Mouse (Mus musculus): ENCODE results near the gene Wdr4. TPM values are rescaled to one million over a fixed set of nuclear protein-coding genes. Genes with fewer than 3 reads are reported as not detected.
"Not testable (repeated sequence)": the region's sequence is repeated elsewhere in the genome, so short reads cannot be mapped to it uniquely, and the experiment has no call there.

Wdr4 gene
- total RNA-seq, 2 experiments from 2014 or later, result 26.4 to 27.7 TPM

DNA sequence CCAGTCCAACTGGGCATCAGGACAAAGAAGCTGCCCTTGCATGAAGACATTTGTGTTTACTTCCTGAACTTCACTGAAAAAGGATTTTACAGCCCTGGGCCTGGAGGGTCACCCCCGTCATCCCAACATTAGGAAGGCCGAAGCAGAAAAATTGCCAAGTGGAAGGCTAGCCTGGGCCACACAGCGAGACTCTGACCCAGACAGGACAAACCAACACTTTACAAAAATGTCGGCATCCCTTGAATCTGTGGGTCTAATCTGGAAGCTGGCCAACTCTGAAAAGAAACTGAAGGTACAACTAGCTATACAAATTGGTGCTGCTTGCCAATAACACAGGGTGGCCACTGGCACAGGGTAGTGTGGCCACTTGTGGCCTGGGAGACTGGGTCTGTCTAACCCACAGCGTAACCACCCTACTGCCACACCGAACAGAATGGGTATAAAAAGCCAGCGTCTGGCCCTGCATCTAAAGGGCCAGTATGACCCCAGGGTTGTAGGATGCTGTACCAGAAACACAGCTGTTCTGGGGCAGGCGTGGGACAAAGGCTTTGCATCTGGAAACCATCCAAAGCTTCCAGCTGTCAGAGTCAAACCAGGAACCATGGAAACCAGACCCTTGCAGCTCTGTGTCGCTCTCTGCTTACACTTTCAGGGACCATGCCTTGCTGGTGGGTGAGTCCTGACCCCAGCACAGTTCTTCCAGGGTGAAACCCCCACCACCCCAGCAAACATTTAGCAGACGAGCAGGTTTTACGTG lies 37.5 kb upstream of the Wdr4 start:
- H3K27ac ChIP-seq, result no peak overlapping the region

DNA sequence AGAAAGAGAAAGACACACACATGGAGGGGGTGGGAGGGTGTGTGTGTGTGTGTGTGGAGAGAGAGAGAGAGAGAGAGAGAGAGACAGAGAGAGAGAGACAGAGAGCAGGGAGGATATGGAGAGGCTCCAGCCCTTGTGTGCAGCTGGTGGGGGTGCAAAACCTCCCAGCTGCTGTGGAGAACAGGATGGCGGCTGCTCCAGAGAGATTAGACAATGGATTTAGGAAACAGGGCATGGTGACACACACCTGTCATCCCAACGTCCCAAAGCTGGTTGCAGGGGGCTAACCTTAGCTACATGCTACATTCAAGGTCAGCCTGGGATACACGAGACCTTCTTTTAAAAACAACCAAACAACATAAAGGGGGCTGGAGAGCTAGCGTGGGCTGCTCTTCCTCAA lies 36.5 kb upstream of the Wdr4 start:
- no peak overlapping the region for H3K27ac ChIP-seq
- DNase-seq (ENCODE audit: extremely low spot score in 1 of 2, low spot score in 2 of 2), result no peak
- H3K4me3 ChIP-seq, result no peak overlapping the region
- intact Hi-C loops (cut with DNase I), result no loop called here
- no peak for TF ChIP-seq CTCF (IDR thresholded peaks at IDR 0.05)

More for the DNA sequence above, 37.5 kb upstream of the Wdr4 start:
- H3K4me3 ChIP-seq, result no peak overlapping the region
- no peak for TF ChIP-seq CTCF (IDR thresholded peaks at IDR 0.05)
- no peak for DNase-seq (ENCODE audit: extremely low spot score in 1 of 2, low spot score in 2 of 2)
- intact Hi-C loops (cut with DNase I), result no loop called here

DNA sequence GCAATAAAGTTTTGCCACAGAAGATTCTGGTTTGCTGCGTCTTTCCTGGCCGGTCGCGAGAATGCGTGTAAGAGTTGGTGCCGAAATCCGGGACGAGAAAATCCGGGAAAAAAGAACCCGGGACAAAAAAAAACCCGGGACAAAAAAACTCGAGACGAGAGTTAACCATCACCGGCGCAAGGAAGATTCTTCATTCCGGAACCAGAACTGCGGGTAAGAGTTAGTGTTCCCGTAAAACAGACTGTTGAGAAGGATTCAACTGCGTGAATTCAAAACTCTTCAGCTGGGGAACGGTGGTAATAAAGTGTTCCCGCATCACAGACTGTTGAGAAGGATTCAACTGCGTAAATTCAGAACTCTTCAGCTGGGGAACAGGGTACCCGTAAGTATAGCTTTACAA lies 32.8 kb upstream of the Wdr4 start:
- H3K27ac ChIP-seq; H3K4me3 ChIP-seq; intact Hi-C loops (cut with DNase I); DNase-seq (ENCODE audit: extremely low spot score in 1 of 2, low spot score in 2 of 2): not testable (repeated sequence)

GRCm38 (mm10) chr17:31549389-31549788 lies 29.6 kb upstream of the Wdr4 start:
- Histone ChIP-seq H3K4me3 (no peak overlapping the region), H3K27ac (no peak overlapping the region)
- no peak for DNase-seq (ENCODE audit: extremely low spot score in 1 of 2, low spot score in 2 of 2)
- no peak for TF ChIP-seq CTCF (IDR thresholded peaks at IDR 0.05)
- intact Hi-C loops (cut with DNase I), result no loop called here

GRCm38 (mm10) chr17:31547974-31548373 lies 28.2 kb upstream of the Wdr4 start:
- TF ChIP-seq CTCF (IDR thresholded peaks at IDR 0.05), result no peak
- Histone ChIP-seq H3K27ac (no peak overlapping the region), H3K4me3 (no peak overlapping the region)
- DNase-seq (ENCODE audit: extremely low spot score in 1 of 2, low spot score in 2 of 2), result no peak
- intact Hi-C loops (cut with DNase I), result no loop called here

DNA sequence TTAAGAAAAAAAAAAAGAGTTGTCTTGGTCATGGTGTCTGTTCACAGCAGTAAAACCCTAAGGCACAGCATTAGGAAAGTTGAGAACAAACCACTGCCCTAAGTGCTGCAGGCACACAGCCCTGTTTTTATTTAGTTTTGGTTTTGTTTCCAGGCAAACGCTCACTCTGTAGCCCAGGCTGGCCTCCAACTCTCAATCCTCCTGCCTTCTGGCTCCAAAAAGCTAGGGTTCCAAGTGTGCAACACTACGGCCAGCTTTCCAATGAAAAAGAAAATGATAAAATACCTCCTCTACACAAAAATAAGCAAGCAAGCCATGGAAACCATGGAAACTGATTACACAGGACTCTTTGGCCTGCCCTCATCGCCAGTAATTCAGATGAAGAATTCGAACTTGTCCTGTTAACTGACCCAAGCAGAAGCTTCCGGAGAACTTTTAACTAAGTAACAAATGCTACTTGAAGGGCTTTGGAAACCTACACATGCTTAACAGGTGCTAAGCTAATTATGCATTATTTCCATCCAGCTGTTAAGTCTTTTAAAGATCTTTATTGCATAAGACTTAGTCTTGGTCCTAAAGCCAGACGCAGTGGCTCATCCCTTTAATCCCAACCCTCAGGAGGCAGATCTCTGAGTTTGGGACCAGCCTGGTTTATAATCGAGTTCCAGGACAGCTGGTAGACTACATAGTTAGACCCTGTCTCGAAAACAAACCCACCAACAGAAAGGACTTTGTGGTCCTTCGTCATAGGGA lies 26.8 kb upstream of the Wdr4 start:
- TF ChIP-seq CTCF (IDR thresholded peaks at IDR 0.05), result no peak
- H3K27ac ChIP-seq, result no peak overlapping the region
- H3K4me3 ChIP-seq, result no peak overlapping the region
- no peak for DNase-seq (ENCODE audit: extremely low spot score in 1 of 2, low spot score in 2 of 2)
- intact Hi-C loops (cut with DNase I), result no loop called here

DNA sequence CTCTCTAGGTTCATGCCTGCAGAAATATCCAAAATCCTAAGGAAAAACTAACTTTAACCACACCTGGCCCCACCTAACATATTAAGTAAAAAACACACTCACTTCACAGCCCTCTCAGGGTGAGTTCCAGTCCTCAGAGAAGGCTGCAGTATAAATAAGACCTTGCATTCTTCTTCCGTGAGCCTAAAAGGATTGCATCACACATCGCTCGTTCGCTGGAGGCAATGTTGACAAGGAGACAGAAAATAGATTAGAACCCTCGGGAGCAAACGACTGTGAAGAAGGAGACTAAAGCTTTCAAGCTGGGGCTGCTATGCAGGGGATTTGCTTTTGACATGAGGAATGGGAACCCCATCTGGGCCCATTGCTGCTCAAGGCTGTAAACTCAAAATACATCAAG lies 23.8 kb upstream of the Wdr4 start:
- TF ChIP-seq CTCF (IDR thresholded peaks at IDR 0.05), result no peak

GRCm38 (mm10) chr17:31541460-31541831 lies 21.7 kb upstream of the Wdr4 start:
- intact Hi-C loops (cut with DNase I), result no loop called here
- DNase-seq (ENCODE audit: extremely low spot score in 1 of 2, low spot score in 2 of 2), result no peak
- no peak overlapping the region for H3K27ac ChIP-seq
- no peak for TF ChIP-seq CTCF (IDR thresholded peaks at IDR 0.05)
- H3K4me3 ChIP-seq, result no peak overlapping the region

More for the DNA sequence above, 23.8 kb upstream of the Wdr4 start:
- Histone ChIP-seq H3K4me3 (no peak overlapping the region), H3K27ac (no peak overlapping the region)
- DNase-seq (ENCODE audit: extremely low spot score in 1 of 2, low spot score in 2 of 2), result no peak
- intact Hi-C loops (cut with DNase I), result no loop called here

DNA sequence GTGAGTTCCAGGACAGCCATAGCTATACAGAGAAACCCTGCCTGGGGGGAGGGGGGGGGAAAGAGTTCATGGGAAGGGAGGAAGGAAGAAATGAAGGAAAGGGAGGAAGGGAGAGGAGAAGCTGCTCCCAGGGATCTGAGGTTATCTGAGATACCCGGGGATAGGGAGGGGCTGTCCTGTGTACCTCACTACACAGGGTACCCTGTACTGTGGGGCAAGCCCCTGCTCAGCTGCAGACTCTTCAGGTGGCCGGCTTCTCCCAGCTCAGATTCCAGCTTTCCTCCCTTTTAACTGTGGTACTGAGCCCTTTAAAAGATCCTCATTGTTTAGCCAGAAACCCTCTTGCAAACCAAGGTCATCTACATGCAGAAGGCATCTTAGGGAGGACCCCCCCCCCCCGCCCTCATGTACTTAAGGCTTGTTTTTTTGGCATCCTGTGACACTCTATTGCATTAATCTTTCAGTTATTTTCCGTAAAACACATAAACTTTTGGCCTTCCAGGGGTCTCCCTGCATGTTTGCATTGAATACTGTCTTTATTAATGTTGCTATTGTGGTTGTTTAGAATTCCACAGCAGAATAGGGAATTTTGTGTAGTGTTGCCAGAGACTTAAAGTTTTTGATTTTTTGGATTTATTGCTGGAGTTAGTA lies 21.2 kb upstream of the Wdr4 start:
- no peak overlapping the region for H3K27ac ChIP-seq
- no peak for DNase-seq (ENCODE audit: extremely low spot score in 1 of 2, low spot score in 2 of 2)
- TF ChIP-seq CTCF (IDR thresholded peaks at IDR 0.05), result no peak
- intact Hi-C loops (cut with DNase I), result no loop called here
- H3K4me3 ChIP-seq, result no peak overlapping the region

- intact Hi-C loops (cut with DNase I), result no loop called here
- Histone ChIP-seq H3K4me3 (no peak overlapping the region), H3K27ac (no peak overlapping the region)
- no peak for DNase-seq (ENCODE audit: extremely low spot score in 1 of 2, low spot score in 2 of 2)
- no peak for TF ChIP-seq CTCF (IDR thresholded peaks at IDR 0.05)
Observed at GRCm38 (mm10) chr17:31540101-31540500, 20.3 kb upstream of the Wdr4 start.

- H3K27ac ChIP-seq, result no peak overlapping the region
- TF ChIP-seq CTCF (IDR thresholded peaks at IDR 0.05), result no peak
Observed at GRCm38 (mm10) chr17:31535871-31536629, 16.3 kb upstream of the Wdr4 start.

More at GRCm38 (mm10) chr17:31535871-31536629, 16.3 kb upstream of the Wdr4 start:
- no peak overlapping the region for H3K4me3 ChIP-seq
- DNase-seq (ENCODE audit: extremely low spot score in 1 of 2, low spot score in 2 of 2), result peak; percentile 62 to 63
- intact Hi-C loops (cut with DNase I), result loop anchor here (2.0 to 10.0 kb wide), 2 partner anchors 27 to 489 kb away; no protein-coding TSS in a partner anchor

Data from left cerebral cortex, adult 2 months (tissue).